Mouse (Mus musculus) liver, adult 2 months (tissue): Measurements from ENCODE around the gene Spg11.

ENCODE experiments used
- CTCF ChIP-seq: fragments of 200-500 bp; IDR thresholded peaks from 2 replicates; pipeline ENCODE4 v1.5.1; 2011; ENCODE audit warnings: low read depth, low read length, control low read depth
- POLR2A ChIP-seq: fragments of 200-500 bp; IDR thresholded peaks from 2 replicates; pipeline ENCODE4 v1.6.1; 2011; ENCODE audit warnings: low read length, control low read depth; ENCODE audit not compliant: insufficient read depth; ENCODE audit errors: extremely low read depth

DNA sequence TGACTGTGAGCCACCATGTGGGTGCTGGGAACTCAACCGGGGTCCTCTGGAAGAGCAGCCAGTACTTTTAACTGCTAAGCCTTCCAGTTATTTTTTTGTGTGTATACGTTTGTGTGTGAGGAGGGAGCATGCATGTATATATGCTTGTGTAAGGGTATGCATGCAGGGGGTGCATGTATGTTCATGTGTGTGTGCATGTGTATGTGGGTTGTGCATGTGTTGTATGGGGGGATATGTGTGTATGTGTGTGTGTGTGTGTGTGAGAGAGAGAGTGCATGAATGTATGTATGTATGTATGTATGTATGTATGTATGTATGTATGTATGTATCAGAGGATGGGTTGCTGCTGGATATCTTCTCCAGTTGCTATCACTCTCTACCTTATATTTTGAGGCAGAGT lies 36.3 kb upstream of the Spg11 start:
- TF ChIP-seq CTCF (no peak), POLR2A (no peak)
